Mouse (Mus musculus) neural tube, embryonic 15.5 days (tissue): ENCODE measurements at regions not wholly inside any gene's neighbourhood (a gene's known extent, or its start where the extent isn't known, plus 50 kb on each side); places are given as distances from the start of the nearest gene placed in this dataset.
A peak's percentile ranks its signal among the peaks of the same experiment; 100 is the strongest.

ENCODE experiments used
- ATAC-seq: fragments of 200-750 bp; cut with Nextera tagmentation; 2 replicates; pipeline ENCODE4 v1.8.0; 2017; ENCODE audit warnings: mild to moderate bottlenecking, moderate TSS enrichment, moderate library complexity; ENCODE audit not compliant: low FRiP score
- H3K27ac ChIP-seq: fragments of 300-500 bp; sonication (generic); replicated peaks from 2 replicates; pipeline ENCODE4 v1.5.1; 2015; ENCODE audit warnings: mild to moderate bottlenecking, inconsistent platforms
- H3K27me3 ChIP-seq: fragments of 300-500 bp; sonication (generic); replicated peaks from 2 replicates; pipeline ENCODE4 v1.6.1; 2015; ENCODE audit warnings: inconsistent platforms
- H3K36me3 ChIP-seq: fragments of 300-500 bp; sonication (generic); 2 replicates; pipeline ENCODE4 v1.6.1; 2015; ENCODE audit warnings: inconsistent platforms
- H3K4me1 ChIP-seq: fragments of 300-500 bp; sonication (generic); 2 replicates; pipeline ENCODE4 v1.6.1; 2015; ENCODE audit warnings: inconsistent platforms
- H3K4me2 ChIP-seq: fragments of 300-500 bp; sonication (generic); 2 replicates; pipeline ENCODE4 v1.6.1; 2015; ENCODE audit warnings: inconsistent platforms, mild to moderate bottlenecking, moderate library complexity
- H3K4me3 ChIP-seq: fragments of 300-500 bp; sonication (generic); replicated peaks from 2 replicates; pipeline ENCODE4 v1.5.1; 2015; ENCODE audit warnings: mild to moderate bottlenecking, inconsistent platforms
- H3K9ac ChIP-seq: fragments of 300-500 bp; sonication (generic); replicated peaks from 2 replicates; pipeline ENCODE4 v1.6.1; 2015; ENCODE audit warnings: mild to moderate bottlenecking, inconsistent platforms
- H3K9me3 ChIP-seq: fragments of 300-500 bp; sonication (generic); replicated peaks from 2 replicates; pipeline ENCODE4 v1.6.1; 2016; ENCODE audit warnings: inconsistent platforms
- WGBS: fragments of 180-500 bp; shearing (Covaris S2); methylation state at CpG from one replicate; pipeline ENCODE4 v1.1.7; 2015; ENCODE audit warnings: mixed read lengths; 5-methylcytosine and 5-hydroxymethylcytosine counted together

GRCm38 (mm10) chr8:9152313-9152925 is 462.1 kb upstream of the Arglu1 start:
- Histone ChIP-seq H3K27ac (no peak overlapping the region), H3K4me3 (no peak overlapping the region), H3K9me3 (no peaks in the 10 kb centered on the region), H3K4me1 (peaks cover 3% of the 10 kb centered on the region), H3K27me3 (no peaks in the 10 kb centered on the region), H3K9ac (no peak overlapping the region), H3K36me3 (no peaks in the 10 kb centered on the region), H3K4me2 (no peak overlapping the region)
- 75% methylated on average over 20 of the region's 20 CpGs for WGBS
- no peak for ATAC-seq

GRCm38 (mm10) chr8:9144362-9144761 is 454.0 kb upstream of the Arglu1 start:
- no peaks in the 10 kb centered on the region for H3K9me3 ChIP-seq
- ATAC-seq = no peak

GRCm38 (mm10) chr8:9139781-9140180 is 449.5 kb upstream of the Arglu1 start:
- Histone ChIP-seq H3K9ac (no peak overlapping the region), H3K4me1 (no peaks in the 10 kb centered on the region), H3K27ac (no peak overlapping the region), H3K4me2 (no peak overlapping the region), H3K27me3 (no peaks in the 10 kb centered on the region), H3K4me3 (no peak overlapping the region), H3K36me3 (no peaks in the 10 kb centered on the region), H3K9me3 (no peaks in the 10 kb centered on the region)
- ATAC-seq = no peak
- 75% methylated on average over 3 of the region's 3 CpGs for WGBS

More at GRCm38 (mm10) chr8:9144362-9144761, 454.0 kb upstream of the Arglu1 start:
- WGBS = 66% methylated on average over 3 of the region's 3 CpGs
- H3K36me3 ChIP-seq = no peaks in the 10 kb centered on the region
- H3K4me3 ChIP-seq = no peak overlapping the region
- H3K27me3 ChIP-seq = no peaks in the 10 kb centered on the region
- H3K4me2 ChIP-seq = no peak overlapping the region
- H3K27ac ChIP-seq = no peak overlapping the region
- no peak overlapping the region for H3K9ac ChIP-seq
- H3K4me1 ChIP-seq = no peaks in the 10 kb centered on the region

- Histone ChIP-seq H3K9ac (no peak overlapping the region), H3K36me3 (no peaks in the 10 kb centered on the region), H3K4me2 (no peak overlapping the region), H3K4me3 (no peak overlapping the region), H3K4me1 (no peaks in the 10 kb centered on the region), H3K9me3 (no peaks in the 10 kb centered on the region), H3K27me3 (no peaks in the 10 kb centered on the region), H3K27ac (no peak overlapping the region)
- WGBS = 67% methylated on average over 3 of the region's 3 CpGs
- no peak for ATAC-seq
Observed at GRCm38 (mm10) chr8:9139059-9139620, 448.8 kb upstream of the Arglu1 start.

- Histone ChIP-seq H3K36me3 (no peaks in the 10 kb centered on the region), H3K27ac (no peak overlapping the region), H3K27me3 (no peaks in the 10 kb centered on the region), H3K4me2 (no peak overlapping the region), H3K9ac (no peak overlapping the region), H3K4me1 (no peaks in the 10 kb centered on the region), H3K9me3 (no peaks in the 10 kb centered on the region), H3K4me3 (no peak overlapping the region)
- ATAC-seq = no peak
- 71% methylated on average over 7 of the region's 7 CpGs for WGBS
Observed at GRCm38 (mm10) chr8:9133758-9134157, 443.4 kb upstream of the Arglu1 start.

- Histone ChIP-seq H3K4me1 (no peaks in the 10 kb centered on the region), H3K4me3 (no peak overlapping the region), H3K9me3 (no peaks in the 10 kb centered on the region), H3K9ac (no peak overlapping the region), H3K4me2 (no peak overlapping the region), H3K27ac (no peak overlapping the region), H3K36me3 (no peaks in the 10 kb centered on the region), H3K27me3 (no peaks in the 10 kb centered on the region)
- ATAC-seq = no peak
- 81% methylated on average over 5 of the region's 5 CpGs for WGBS
Observed at GRCm38 (mm10) chr8:9132612-9133218, 442.4 kb upstream of the Arglu1 start.

- WGBS = 82% methylated on average over 4 of the region's 4 CpGs
- Histone ChIP-seq H3K4me2 (no peak overlapping the region), H3K27ac (no peak overlapping the region), H3K9ac (no peak overlapping the region), H3K27me3 (no peaks in the 10 kb centered on the region), H3K4me3 (no peak overlapping the region), H3K4me1 (no peaks in the 10 kb centered on the region), H3K9me3 (no peaks in the 10 kb centered on the region), H3K36me3 (no peaks in the 10 kb centered on the region)
- ATAC-seq = no peak
Observed at GRCm38 (mm10) chr8:9131249-9131648, 440.9 kb upstream of the Arglu1 start.

GRCm38 (mm10) chr8:9124503-9124902 is 434.2 kb upstream of the Arglu1 start:
- Histone ChIP-seq H3K9me3 (no peaks in the 10 kb centered on the region), H3K36me3 (no peaks in the 10 kb centered on the region), H3K27ac (no peak overlapping the region), H3K9ac (no peak overlapping the region), H3K4me1 (no peaks in the 10 kb centered on the region), H3K4me3 (no peak overlapping the region), H3K27me3 (no peaks in the 10 kb centered on the region), H3K4me2 (no peak overlapping the region)
- whole genome bisulfite sequencing = 92% methylated on average over 4 of the region's 4 CpGs
- no peak for ATAC-seq

- Histone ChIP-seq H3K4me2 (peak overlapping the region; percentile 35), H3K9ac (no peak overlapping the region), H3K9me3 (no peaks in the 10 kb centered on the region), H3K27ac (no peak overlapping the region; the same call in 1 of the 2 replicates), H3K27me3 (no peaks in the 10 kb centered on the region), H3K36me3 (no peaks in the 10 kb centered on the region), H3K4me1 (peaks cover 3% of the 10 kb centered on the region; the same call in 1 of the 2 replicates), H3K4me3 (no peak overlapping the region)
- 57% methylated on average over 27 of the region's 27 CpGs for WGBS
- peak; percentile 43; the same call in 1 of the 2 replicates for ATAC-seq
Observed at GRCm38 (mm10) chr8:9117809-9118737, 427.8 kb upstream of the Arglu1 start.

GRCm38 (mm10) chr8:9095980-9096379 is 405.7 kb upstream of the Arglu1 start:
- no peaks in the 10 kb centered on the region for H3K4me1 ChIP-seq
- 71% methylated on average over 5 of the region's 5 CpGs for WGBS
- no peak for ATAC-seq

GRCm38 (mm10) chr8:9094002-9094401 is 403.7 kb upstream of the Arglu1 start:
- H3K4me1 ChIP-seq = no peaks in the 10 kb centered on the region
- H3K36me3 ChIP-seq = no peaks in the 10 kb centered on the region
- no peak overlapping the region for H3K27ac ChIP-seq
- H3K4me3 ChIP-seq = no peak overlapping the region
- H3K27me3 ChIP-seq = no peaks in the 10 kb centered on the region
- H3K9me3 ChIP-seq = no peaks in the 10 kb centered on the region
- WGBS = 71% methylated on average over 9 of the region's 9 CpGs
- H3K9ac ChIP-seq = no peak overlapping the region
- no peak for ATAC-seq
- H3K4me2 ChIP-seq = no peak overlapping the region

More at GRCm38 (mm10) chr8:9095980-9096379, 405.7 kb upstream of the Arglu1 start:
- H3K36me3 ChIP-seq = no peaks in the 10 kb centered on the region
- H3K9ac ChIP-seq = no peak overlapping the region
- no peaks in the 10 kb centered on the region for H3K9me3 ChIP-seq
- H3K4me2 ChIP-seq = no peak overlapping the region
- H3K27me3 ChIP-seq = no peaks in the 10 kb centered on the region
- H3K4me3 ChIP-seq = no peak overlapping the region
- H3K27ac ChIP-seq = no peak overlapping the region
